Mouse (Mus musculus) embryonic facial prominence, embryonic 10.5 days (tissue): ENCODE measurements around the gene Cd22. TPM values are rescaled to one million over a fixed set of nuclear protein-coding genes. Genes with fewer than 3 reads are reported as not detected.

Experiments
- DNase-seq: peaks from one replicate; pipeline ENCODE4 v3.0.0-alpha.2; 2017; ENCODE audit warnings: low spot score
- H3K27ac ChIP-seq: fragments of 300-500 bp; sonication (generic); replicated peaks from 2 replicates; pipeline ENCODE4 v1.5.1; 2016; ENCODE audit warnings: mild to moderate bottlenecking
- H3K27me3 ChIP-seq: fragments of 300-500 bp; sonication (generic); replicated peaks from 2 replicates; pipeline ENCODE4 v1.6.1; 2016; ENCODE audit warnings: low read depth, mild to moderate bottlenecking; ENCODE audit not compliant: poor library complexity, severe bottlenecking
- H3K36me3 ChIP-seq: fragments of 300-500 bp; sonication (generic); replicated peaks from 2 replicates; pipeline ENCODE4 v1.6.1; 2016; ENCODE audit warnings: mild to moderate bottlenecking, moderate library complexity
- H3K4me1 ChIP-seq: fragments of 300-500 bp; sonication (generic); 2 replicates; pipeline ENCODE4 v1.6.1; 2016
- H3K4me3 ChIP-seq: fragments of 300-500 bp; sonication (generic); 2 replicates; pipeline ENCODE4 v1.5.1; 2016; ENCODE audit warnings: mild to moderate bottlenecking, moderate library complexity
- H3K9me3 ChIP-seq: fragments of 300-500 bp; sonication (generic); 2 replicates; pipeline ENCODE4 v1.6.1; 2016; ENCODE audit warnings: mild to moderate bottlenecking
- WGBS: fragments of 180-500 bp; shearing (Covaris S2); methylation state at CpG from one replicate; pipeline ENCODE4 v1.1.7; 2016; 5-methylcytosine and 5-hydroxymethylcytosine counted together
- polyA plus RNA-seq: library from polyadenylated mRNA; unstranded; fragments of >200 nt; fragmentation: Nextera tagmentation; extraction: Ambion mirVana; gene quantifications from 2 replicates; pipeline ENCODE4 v1.2.1, GENCODE M21; 2016

Cd22 gene
- polyA plus RNA-seq, 1 experiment from 2014 or later = 0.27 TPM

DNA sequence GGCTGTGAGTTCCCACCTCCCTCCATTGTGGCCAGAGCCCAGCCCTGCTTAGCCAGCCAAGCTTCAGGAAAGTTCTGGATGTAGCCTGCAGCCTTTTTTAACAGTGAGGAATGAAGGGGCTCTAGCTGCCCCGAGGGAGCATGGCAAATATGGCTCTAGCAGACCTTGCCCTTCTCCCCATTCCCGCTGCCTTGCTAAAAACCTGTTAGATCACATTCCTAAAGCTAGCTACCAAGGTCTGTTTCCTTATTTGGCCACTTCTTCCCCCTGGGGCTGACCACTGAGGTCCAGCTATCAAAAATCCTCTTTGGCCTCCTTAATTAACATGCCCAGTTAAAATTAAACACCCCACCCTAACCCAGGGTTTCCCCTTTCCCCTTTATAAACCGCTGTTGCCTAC lies 12.4 kb upstream of the Cd22 start:
- H3K4me3 ChIP-seq = no peak overlapping the region
- DNase-seq = peak; percentile 32
- peaks cover 11% of the 10 kb centered on the region for H3K4me1 ChIP-seq
- H3K27me3 ChIP-seq = no peaks in the 10 kb centered on the region
- WGBS = 60% methylated on average over 3 of the region's 3 CpGs
- H3K9me3 ChIP-seq = no peaks in the 10 kb centered on the region
- H3K36me3 ChIP-seq = no peaks in the 10 kb centered on the region
- H3K27ac ChIP-seq = peak overlapping the region; percentile 63

DNA sequence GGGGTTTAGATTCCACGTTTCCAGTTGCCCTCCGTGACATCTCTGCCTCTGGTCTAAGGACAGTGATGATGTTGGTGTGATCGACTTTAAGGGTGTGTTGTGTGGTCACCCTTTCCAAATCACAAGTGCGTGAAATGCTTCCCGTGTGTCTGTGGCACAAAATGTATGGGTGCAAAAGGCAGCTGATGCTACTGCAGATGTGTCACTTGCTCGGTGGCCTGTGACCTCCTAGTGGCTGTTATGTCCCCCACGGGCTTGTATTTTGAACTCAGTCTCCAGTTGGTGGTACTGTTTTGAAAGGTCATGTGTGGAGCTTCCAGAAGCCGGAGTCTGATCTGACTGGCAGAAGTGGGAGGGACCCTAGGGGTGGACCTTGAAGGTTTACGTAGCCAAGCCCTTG lies 11.6 kb upstream of the Cd22 start:
- H3K27me3 ChIP-seq = no peaks in the 10 kb centered on the region
- WGBS = 83% methylated on average over 9 of the region's 9 CpGs
- peaks cover 11% of the 10 kb centered on the region for H3K4me1 ChIP-seq
- H3K27ac ChIP-seq = no peak overlapping the region
- H3K4me3 ChIP-seq = no peak overlapping the region
- no peaks in the 10 kb centered on the region for H3K9me3 ChIP-seq
- H3K36me3 ChIP-seq = no peaks in the 10 kb centered on the region
- no peak for DNase-seq

DNA sequence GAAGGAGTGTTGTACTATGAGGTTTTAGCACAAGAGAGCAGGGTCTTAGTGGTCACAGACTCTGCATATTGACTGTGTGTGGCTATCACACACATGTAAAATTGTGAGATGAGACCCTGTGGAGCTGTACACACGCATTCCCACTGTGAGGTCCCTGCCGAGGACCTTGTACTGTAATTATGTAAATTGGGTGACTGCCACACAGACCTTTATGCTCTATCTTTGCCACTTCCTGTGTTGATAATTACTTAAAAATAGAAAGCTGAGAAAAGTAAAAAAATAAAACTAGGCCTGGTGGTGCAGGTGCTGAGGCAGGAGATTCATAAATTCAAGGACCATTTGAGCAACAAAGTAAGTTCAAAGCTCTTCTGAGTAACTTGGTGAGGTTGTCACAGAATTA lies 10.5 kb upstream of the Cd22 start:
- no peak overlapping the region for H3K27ac ChIP-seq
- peaks cover 11% of the 10 kb centered on the region for H3K4me1 ChIP-seq
- WGBS = 79% methylated on average over 2 of the region's 2 CpGs
- H3K36me3 ChIP-seq = no peaks in the 10 kb centered on the region
- no peaks in the 10 kb centered on the region for H3K27me3 ChIP-seq
- H3K4me3 ChIP-seq = no peak overlapping the region
- no peak for DNase-seq
- no peaks in the 10 kb centered on the region for H3K9me3 ChIP-seq

DNA sequence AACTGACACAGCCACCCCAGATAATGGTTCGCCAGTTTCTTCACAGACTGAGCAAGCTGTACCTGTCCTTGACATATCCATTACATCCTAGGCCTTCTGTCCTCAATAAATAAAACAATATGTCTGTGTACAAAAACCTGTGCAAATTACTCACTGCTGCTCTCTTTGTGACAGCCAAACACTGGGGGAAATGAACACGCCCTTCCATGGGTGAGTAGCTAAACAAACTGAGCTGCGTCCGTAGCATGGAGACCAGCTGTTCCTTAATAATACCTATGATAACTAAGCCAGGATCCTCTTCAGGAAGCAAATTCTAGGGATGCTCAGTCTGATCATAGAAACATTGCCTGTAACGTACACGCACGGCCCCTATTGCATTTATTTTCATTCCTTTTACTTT lies 8.6 kb upstream of the Cd22 start:
- no peaks in the 10 kb centered on the region for H3K9me3 ChIP-seq
- WGBS = 83% methylated on average over 7 of the region's 7 CpGs
- DNase-seq = no peak
- no peaks in the 10 kb centered on the region for H3K27me3 ChIP-seq
- no peak overlapping the region for H3K4me3 ChIP-seq
- H3K36me3 ChIP-seq = no peaks in the 10 kb centered on the region
- peaks cover 11% of the 10 kb centered on the region for H3K4me1 ChIP-seq
- no peak overlapping the region for H3K27ac ChIP-seq

DNA sequence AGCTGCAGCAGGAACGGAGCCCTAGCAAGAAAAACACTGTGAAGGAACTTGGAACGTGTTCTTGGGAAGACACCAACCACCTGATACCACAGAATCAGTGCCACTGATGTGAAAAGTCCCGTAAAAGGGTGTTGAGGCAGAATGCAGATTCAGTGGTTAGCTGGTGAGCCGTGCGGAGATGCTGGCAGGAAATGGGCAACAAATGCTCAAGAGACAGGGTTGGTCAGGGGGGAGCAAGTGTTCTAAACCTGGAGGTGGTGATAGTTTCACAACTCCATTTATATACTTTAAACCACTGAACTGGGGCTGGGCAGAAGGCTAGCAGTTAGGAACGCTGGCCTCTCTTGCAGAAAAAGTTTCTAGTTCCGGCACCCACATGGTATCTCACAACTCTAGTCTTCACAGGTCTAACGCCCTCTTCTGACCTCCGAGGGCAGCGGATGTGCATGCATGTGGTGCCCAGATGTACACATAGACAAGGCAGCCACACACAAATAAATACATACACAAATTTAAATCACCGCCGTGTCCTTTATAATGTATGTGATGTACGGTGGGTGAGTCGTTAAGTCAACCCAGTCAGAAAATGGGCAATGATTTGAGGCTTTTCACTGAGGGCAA lies 7.5 kb upstream of the Cd22 start:
- 83% methylated on average over 14 of the region's 14 CpGs for WGBS
- Histone ChIP-seq H3K27me3 (no peaks in the 10 kb centered on the region), H3K4me1 (peaks cover 6% of the 10 kb centered on the region)

DNA sequence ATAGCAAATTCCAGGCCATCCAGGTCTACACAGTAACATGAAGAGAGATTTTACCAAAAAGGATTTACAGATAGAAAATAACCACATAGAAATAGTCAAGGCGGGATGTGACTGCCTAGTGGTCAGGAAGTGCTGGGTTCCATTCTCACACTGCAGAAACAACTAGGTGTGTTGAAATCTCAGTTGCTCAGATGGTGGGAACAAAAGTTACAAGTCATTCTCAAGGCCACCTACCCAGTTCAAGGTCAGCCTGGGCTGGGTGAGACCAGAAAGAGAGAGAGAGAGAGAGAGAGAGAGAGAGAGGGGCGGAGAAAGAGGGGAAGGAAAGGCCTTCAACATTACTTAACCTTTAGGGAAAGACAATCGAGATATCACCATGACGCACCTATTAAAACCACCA lies 6.7 kb upstream of the Cd22 start:
- peaks cover 4% of the 10 kb centered on the region for H3K9me3 ChIP-seq
- H3K36me3 ChIP-seq = no peaks in the 10 kb centered on the region

More for the DNA sequence above, 7.5 kb upstream of the Cd22 start:
- DNase-seq = no peak
- Histone ChIP-seq H3K9me3 (no peaks in the 10 kb centered on the region; the same call in 1 of the 2 replicates), H3K36me3 (no peaks in the 10 kb centered on the region), H3K27ac (no peak overlapping the region), H3K4me3 (no peak overlapping the region)

DNA sequence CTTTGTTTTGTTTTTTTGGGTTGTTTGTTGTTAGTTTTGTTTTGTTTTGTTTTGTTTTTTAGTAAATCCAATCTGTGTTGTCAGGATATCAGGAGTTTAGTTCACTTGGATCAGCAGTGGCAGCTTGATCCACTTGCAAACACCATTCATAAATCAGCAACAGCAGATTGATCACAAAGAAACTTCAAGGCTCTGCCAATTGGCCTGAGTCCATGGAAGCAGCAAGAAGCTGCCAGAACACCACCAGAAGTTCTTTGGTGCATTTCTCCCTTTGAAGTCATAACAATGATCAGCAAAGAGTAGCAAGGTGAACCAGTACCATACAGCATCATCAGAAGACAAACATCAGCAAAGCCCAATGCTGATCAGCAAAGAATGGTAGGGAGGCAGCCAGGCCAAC lies 3.9 kb upstream of the Cd22 start:
- H3K36me3 ChIP-seq = no peaks in the 10 kb centered on the region

More for the DNA sequence above, 6.7 kb upstream of the Cd22 start:
- H3K27ac ChIP-seq = no peak overlapping the region
- no peaks in the 10 kb centered on the region for H3K27me3 ChIP-seq
- DNase-seq = no peak
- no peaks in the 10 kb centered on the region for H3K4me1 ChIP-seq
- no peak overlapping the region for H3K4me3 ChIP-seq
- 86% methylated on average over 4 of the region's 4 CpGs for WGBS

DNA sequence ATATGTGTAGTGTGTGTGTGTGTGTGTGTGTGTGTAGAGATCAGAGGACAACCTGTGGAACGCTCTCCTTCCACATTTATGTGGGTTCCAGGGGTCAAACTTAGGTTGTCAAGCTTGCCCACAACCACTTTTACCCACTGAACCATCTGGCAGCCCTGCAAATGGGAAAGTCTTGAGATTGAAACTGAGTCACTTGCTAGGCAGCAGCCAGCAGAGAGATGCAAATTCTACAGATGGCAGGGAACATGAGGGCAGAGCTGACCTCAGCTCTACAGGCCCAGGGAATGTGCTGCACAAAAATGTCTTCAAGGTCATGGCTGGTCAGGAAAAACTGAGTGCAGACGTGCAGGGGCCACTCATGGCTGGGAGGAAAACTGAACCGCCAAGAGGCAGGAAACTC lies 1.2 kb upstream of the Cd22 start:
- no peak overlapping the region for H3K27ac ChIP-seq
- no peaks in the 10 kb centered on the region for H3K36me3 ChIP-seq
- no peak overlapping the region for H3K4me3 ChIP-seq
- no peaks in the 10 kb centered on the region for H3K4me1 ChIP-seq
- H3K9me3 ChIP-seq = peaks cover 4% of the 10 kb centered on the region
- DNase-seq = no peak
- H3K27me3 ChIP-seq = no peaks in the 10 kb centered on the region
- 78% methylated on average over 3 of the region's 3 CpGs for WGBS

More for the DNA sequence above, 3.9 kb upstream of the Cd22 start:
- H3K27me3 ChIP-seq = no peaks in the 10 kb centered on the region
- H3K4me3 ChIP-seq = no peak overlapping the region
- H3K4me1 ChIP-seq = no peaks in the 10 kb centered on the region
- H3K9me3 ChIP-seq = peaks cover 4% of the 10 kb centered on the region
- no peak overlapping the region for H3K27ac ChIP-seq
- no peak for DNase-seq

DNA sequence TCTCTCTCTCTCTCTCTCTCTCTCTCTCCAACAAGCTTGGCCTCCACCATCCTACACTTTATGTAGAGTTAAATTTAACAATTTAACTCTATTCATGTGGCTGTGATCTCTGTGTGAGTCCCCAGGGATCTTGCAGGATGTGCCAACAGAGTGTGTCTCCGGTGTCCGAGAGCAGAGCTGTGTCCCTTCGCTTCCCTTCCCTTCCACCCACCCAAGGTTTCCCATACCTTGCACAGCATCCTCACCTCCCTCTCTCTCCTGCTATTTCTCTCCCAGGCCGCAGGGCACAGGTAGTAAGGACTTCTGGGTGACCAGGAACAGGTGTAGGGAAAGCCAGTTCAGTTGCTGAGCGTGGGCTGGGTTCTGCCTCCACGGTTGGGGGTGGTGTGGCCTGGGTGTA lies 1.2 kb downstream of the Cd22 start:
- WGBS = 80% methylated on average over 6 of the region's 6 CpGs
- Histone ChIP-seq H3K27me3 (peaks cover under 1% of the 10 kb centered on the region; the same call in 1 of the 2 replicates), H3K4me1 (no peaks in the 10 kb centered on the region), H3K9me3 (peaks cover 4% of the 10 kb centered on the region), H3K27ac (no peak overlapping the region), H3K36me3 (no peaks in the 10 kb centered on the region), H3K4me3 (no peak overlapping the region)
- DNase-seq = no peak

DNA sequence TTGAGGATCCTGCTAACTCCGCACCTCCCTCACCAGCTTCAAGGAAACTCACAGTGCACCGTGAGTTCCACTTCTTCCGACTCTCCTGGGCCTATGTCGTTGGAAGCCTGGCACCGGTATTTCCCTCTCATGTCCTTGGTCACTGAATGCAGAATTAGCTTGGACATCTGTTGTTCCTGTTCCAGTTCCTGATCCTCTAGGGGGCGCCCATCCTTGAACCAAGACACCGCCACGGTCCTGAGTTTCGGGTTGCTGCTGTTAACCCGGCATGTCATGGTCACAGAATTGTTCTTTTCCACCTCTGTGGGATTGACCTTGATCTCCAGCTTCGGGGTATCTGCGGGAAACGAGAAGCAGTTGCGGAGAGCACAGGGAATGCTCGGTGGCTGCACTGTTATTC lies 7.1 kb downstream of the Cd22 start:
- Histone ChIP-seq H3K36me3 (no peaks in the 10 kb centered on the region), H3K4me1 (no peaks in the 10 kb centered on the region), H3K27me3 (peaks cover 7% of the 10 kb centered on the region; the same call in 1 of the 2 replicates), H3K4me3 (peak overlapping the region; percentile 29; the same call in 1 of the 2 replicates), H3K9me3 (no peaks in the 10 kb centered on the region), H3K27ac (no peak overlapping the region)
- 28% methylated on average over 15 of the region's 15 CpGs for WGBS
- peak; percentile 75 for DNase-seq

DNA sequence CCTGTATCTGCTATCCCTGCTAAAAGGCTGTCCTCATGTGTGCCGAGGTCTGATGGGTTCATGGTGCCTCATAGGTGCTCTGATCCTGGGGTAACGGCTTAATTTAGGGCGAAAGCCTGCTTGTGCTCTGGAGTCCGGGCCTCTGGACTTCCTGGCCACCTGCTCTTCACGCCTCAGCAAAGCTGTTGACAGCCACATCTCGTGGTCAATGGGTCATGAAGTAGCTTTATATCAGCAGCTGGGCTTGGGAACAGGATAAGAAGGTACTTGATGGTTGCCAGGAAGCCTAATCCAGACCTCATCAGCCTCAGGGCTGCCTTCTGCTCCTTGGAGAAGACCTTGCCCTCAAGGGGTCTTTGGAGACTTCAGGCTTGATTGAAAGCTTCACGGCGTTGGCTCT lies 16.8 kb downstream of the Cd22 start:
- H3K4me1 ChIP-seq = peaks cover 18% of the 10 kb centered on the region
- no peak overlapping the region for H3K4me3 ChIP-seq
- H3K27me3 ChIP-seq = peaks cover 10% of the 10 kb centered on the region
- no peaks in the 10 kb centered on the region; the same call in 1 of the 2 replicates for H3K9me3 ChIP-seq
- no peak overlapping the region for H3K27ac ChIP-seq
- DNase-seq = no peak
- 83% methylated on average over 8 of the region's 8 CpGs for WGBS
- no peaks in the 10 kb centered on the region for H3K36me3 ChIP-seq

DNA sequence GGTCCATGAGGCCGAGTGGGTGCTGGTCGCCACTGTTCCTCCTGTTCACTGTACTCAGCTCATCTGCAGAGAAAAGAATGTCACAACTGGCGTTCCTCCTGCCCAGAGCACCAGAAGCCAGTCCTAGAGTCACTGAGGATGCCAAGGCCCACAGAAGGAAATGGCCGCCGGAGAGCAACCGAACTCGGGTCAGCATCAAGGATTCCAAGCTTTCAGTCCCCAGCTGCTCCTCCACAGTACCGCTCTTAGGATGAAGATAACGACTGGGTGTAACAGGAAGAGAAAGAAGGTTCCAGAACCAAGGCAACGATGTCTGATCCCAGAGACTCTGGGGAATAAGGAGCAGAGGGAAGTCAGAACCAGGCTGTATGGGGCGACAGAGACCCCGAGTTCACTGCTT lies 18.7 kb downstream of the Cd22 start, which contains the start of gene Ffar1:
Gene Ffar1, minus strand, starts transcription at position 101 of the 400 bp plus-strand sequence.
- Histone ChIP-seq H3K4me3 (no peak within 1 kb of the TSS), H3K27me3 (peaks cover 10% of the 10 kb centered on the region), H3K9me3 (no peaks in the 10 kb centered on the region; the same call in 1 of the 2 replicates), H3K36me3 (no peaks in the 10 kb centered on the region), H3K4me1 (peaks cover 9% of the 10 kb centered on the region; the same call in 1 of the 2 replicates), H3K27ac (no peak within 1 kb of the TSS; the same call in 1 of the 2 replicates)
- WGBS = 87% methylated on average over 12 of the region's 12 CpGs
- no peak for DNase-seq

DNA sequence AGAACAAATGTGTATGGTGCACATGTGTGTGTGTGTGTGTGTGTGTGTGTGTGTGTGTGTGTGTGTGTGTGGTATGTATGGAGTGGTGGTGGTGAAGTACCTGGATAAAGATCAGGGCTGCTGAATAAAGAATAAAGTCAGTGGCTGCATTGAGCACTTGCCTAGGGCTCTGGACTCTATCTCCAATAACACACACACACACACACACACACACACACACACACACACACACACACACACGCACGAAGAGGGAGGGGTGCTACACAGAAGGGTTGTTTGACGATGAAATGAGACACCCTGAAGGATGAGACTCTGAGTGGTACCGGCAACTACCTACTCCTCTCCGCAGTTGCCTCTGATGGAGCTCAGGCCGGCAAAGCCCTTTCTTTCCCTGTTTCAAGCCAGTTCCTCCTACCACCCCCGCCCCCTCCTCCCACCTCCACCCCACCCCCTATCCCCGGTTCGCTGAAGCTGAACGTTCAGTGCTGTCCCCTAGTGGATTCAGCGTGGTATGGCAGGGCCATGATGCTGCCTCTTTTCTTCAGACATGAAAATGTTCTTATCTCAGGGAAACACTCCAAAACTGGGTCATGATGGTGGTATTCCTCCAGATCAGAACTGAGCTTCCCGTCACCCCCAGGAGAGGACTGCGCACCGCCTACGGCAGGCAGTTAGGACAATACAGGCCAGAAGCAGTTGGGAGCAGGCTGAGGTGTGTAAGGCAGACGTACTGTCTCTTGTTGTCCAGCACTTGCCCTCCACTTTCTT lies 20.3 kb downstream of the Cd22 start:
- 0 out of 2 replicates have a peak overlapping the region, but pooled peaks have one; percentile 31 for H3K27ac ChIP-seq

More for the DNA sequence above, 20.3 kb downstream of the Cd22 start:
- H3K9me3 ChIP-seq = no peaks in the 10 kb centered on the region; the same call in 1 of the 2 replicates
- peaks cover 22% of the 10 kb centered on the region for H3K27me3 ChIP-seq
- peak overlapping the region; percentile 46 for H3K4me3 ChIP-seq
- H3K4me1 ChIP-seq = peaks cover 9% of the 10 kb centered on the region; the same call in 1 of the 2 replicates
- DNase-seq = peak; percentile 81
- H3K36me3 ChIP-seq = no peaks in the 10 kb centered on the region
- WGBS = 9% methylated on average over 16 of the region's 16 CpGs
